Mouse (Mus musculus) ES-E14 (cell line): ENCODE results near the gene Eno4. TPM values are rescaled to one million over a fixed set of nuclear protein-coding genes. Genes with fewer than 3 reads are reported as not detected.

Source experiments
- DNase-seq: peaks from one replicate; pipeline ENCODE4 v3.0.0-alpha.2; 2013; ENCODE audit warnings: low read depth, low spot score
- H3K27ac ChIP-seq: 2 replicates; pipeline ENCODE4 v1.5.1; 2012; ENCODE audit warnings: low read depth, mild to moderate bottlenecking, low read length, moderate library complexity, mixed read lengths; ENCODE audit not compliant: poor library complexity, insufficient read depth, severe bottlenecking
- H3K36me3 ChIP-seq: 2 replicates; pipeline ENCODE4 v1.6.1; 2012; ENCODE audit warnings: mild to moderate bottlenecking, low read length, moderate library complexity, mixed read lengths; ENCODE audit not compliant: control insufficient read depth, poor library complexity, insufficient read depth, severe bottlenecking
- H3K4me1 ChIP-seq, 2 experiments: fragments of 150-350 bp in 1 of 2; sonication (generic) in 1 of 2; 2 replicates each; pipeline ENCODE4 v1.6.1; 2012; ENCODE audit warnings: low read length in 2 of 2, mild to moderate bottlenecking in 1 of 2, mixed read lengths in 1 of 2; ENCODE audit not compliant: control insufficient read depth in 2 of 2, insufficient read depth in 2 of 2, poor library complexity in 1 of 2
- H3K4me3 ChIP-seq, 2 experiments: fragments of 150-350 bp in 1 of 2; sonication (generic) in 1 of 2; 2 replicates each; pipeline ENCODE4 v1.5.1; 2012; ENCODE audit warnings: low read length in 2 of 2, low read depth in 1 of 2, mild to moderate bottlenecking in 1 of 2, mixed read lengths in 1 of 2; ENCODE audit not compliant: insufficient read depth in 1 of 2, poor library complexity in 1 of 2, severe bottlenecking in 1 of 2
- H3K9ac ChIP-seq: 2 replicates; pipeline ENCODE4 v1.6.1; 2012; ENCODE audit warnings: low read depth, mild to moderate bottlenecking, low read length, mixed read lengths; ENCODE audit not compliant: poor library complexity, insufficient read depth, severe bottlenecking
- H3K9me3 ChIP-seq: fragments of 150-350 bp; sonication (generic); 2 replicates; pipeline ENCODE4 v1.6.1; 2012; ENCODE audit warnings: low read depth, mild to moderate bottlenecking, low read length; ENCODE audit not compliant: control insufficient read depth, insufficient read depth
- CHD2 ChIP-seq: IDR thresholded peaks from 2 replicates; pipeline ENCODE4 v1.6.1; 2014; ENCODE audit warnings: mild to moderate bottlenecking, low read depth, low read length, inconsistent platforms
- HCFC1 ChIP-seq: IDR thresholded peaks from 2 replicates; pipeline ENCODE4 v1.6.1; 2012; ENCODE audit warnings: low read length, inconsistent platforms, borderline replicate concordance; ENCODE audit not compliant: insufficient read depth
- MAFK ChIP-seq: IDR thresholded peaks from 2 replicates; pipeline ENCODE4 v1.6.1; 2014; ENCODE audit warnings: mild to moderate bottlenecking, low read depth, low read length, inconsistent platforms; ENCODE audit not compliant: insufficient read depth
- ZC3H11A ChIP-seq: IDR thresholded peaks from 2 replicates; pipeline ENCODE4 v1.6.1; 2012; ENCODE audit warnings: low read depth, mild to moderate bottlenecking, inconsistent platforms, low read length, borderline replicate concordance
- ZNF384 ChIP-seq: IDR thresholded peaks from 2 replicates; pipeline ENCODE4 v1.6.1; 2012; ENCODE audit warnings: low read depth, low read length, inconsistent platforms
- in situ Hi-C, 2 experiments: fragments of 600-800 bp; cut with MboI; formaldehyde crosslinking; loops; one replicate each; pipeline ENCODE4 v1.15.1; 2025; ENCODE audit warnings: low sequenced_read_pairs in 2 of 2, inconsistent platforms in 1 of 2; ENCODE audit not compliant: unreplicated experiment in 2 of 2
- total RNA-seq: library from RNA; depleted of rRNA; stranded (reverse); fragments of 300-350 nt; gene quantifications from 2 replicates; pipeline ENCODE4 v1.2.3, GENCODE M21; 2012

Eno4 gene
- total RNA-seq, 1 experiment, result 1.1 TPM

DNA sequence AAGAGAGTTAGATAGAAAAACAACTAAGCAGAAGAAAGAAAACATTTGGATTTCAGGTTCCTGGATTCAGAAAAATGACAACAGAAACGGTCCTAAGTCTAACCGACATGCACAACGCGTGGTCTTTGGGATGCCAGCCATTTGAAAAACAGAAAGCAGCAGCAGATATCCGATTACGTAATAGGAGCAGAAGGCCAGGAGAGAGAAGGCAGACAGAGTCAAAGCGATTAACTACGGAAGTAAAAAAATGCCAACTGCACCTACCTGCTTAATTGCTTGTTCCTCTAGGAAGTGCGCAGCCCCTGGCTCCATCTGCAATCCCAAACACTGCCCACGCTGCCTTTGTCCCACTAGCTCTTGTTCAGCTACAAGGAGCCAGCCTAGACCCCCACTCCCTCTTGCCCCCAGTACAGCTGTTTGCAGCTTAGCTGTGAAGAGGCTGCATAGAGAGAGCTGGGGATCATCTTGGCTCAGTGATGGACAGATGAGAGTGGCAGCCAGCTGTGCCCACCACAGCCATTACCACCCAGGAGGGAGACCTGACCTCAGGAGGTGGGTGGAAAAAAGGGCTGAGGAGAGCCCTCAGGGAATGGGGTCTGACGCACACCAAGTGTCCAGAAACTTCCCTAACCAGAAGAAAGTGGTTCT is 32.1 kb downstream of the Eno4 start:
- no peak for DNase-seq
- no peak for TF ChIP-seq HCFC1
- no peak for TF ChIP-seq CHD2
- no peak for TF ChIP-seq MAFK
- no peak for TF ChIP-seq ZC3H11A
- Histone ChIP-seq H3K4me1 (peaks cover 2 to 7% of the 10 kb centered on the region in 2 experiments; a peak in 3 of 4 replicates), H3K4me3 (no peak overlapping the region), H3K36me3 (no peaks in the 10 kb centered on the region), H3K9ac (no peak overlapping the region), H3K27ac (no peak overlapping the region), H3K9me3 (no peaks in the 10 kb centered on the region)
- in situ Hi-C loops, result no loop called here

DNA sequence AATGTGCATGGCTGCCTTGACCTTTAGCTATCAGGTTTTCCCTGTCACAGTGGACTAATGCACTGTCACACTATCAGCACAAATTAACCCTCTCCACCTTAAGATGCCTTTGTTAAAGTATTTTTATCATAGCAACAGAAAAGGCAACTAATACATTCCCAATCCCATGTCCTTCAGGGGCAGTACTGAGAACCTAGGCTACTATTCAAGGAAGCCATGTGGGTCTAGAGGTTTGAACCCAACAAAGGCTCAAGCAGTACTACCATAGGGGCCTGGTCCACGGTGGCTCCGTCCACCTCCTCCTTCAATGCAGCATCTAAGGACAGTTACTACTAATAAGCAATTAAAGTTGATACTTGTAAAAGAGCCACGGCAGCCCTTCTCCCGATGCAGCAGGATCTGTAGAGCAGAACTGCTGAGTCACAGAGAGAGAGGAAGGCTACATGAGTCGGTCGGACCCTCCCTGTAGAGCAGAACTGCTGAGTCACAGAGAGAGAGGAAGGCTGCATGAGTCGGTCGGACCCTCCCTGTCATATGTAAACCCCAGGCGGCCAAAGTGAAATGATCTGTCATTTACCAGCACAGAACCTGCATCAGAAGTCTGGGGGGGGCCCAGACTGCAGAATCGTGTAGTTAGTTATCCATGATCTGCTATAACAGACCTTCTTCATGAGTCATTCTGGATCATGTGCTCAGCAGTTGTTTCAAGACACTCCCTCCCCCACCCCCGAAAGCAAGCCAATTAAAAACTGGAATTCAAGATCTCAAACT is 35.4 kb downstream of the Eno4 start:
- DNase-seq, result no peak
- in situ Hi-C loops, result no loop called here
- no peaks in the 10 kb centered on the region for H3K9me3 ChIP-seq
- TF ChIP-seq ZC3H11A (no peak), MAFK (peak; percentile 97), CHD2 (no peak), ZNF384 (no peak)
- peaks cover 2 to 10% of the 10 kb centered on the region in 2 experiments; a peak in 3 of 4 replicates for H3K4me1 ChIP-seq
- no peak overlapping the region for H3K27ac ChIP-seq
- no peak overlapping the region for H3K9ac ChIP-seq
- H3K36me3 ChIP-seq, result no peaks in the 10 kb centered on the region
- no peak overlapping the region for H3K4me3 ChIP-seq

DNA sequence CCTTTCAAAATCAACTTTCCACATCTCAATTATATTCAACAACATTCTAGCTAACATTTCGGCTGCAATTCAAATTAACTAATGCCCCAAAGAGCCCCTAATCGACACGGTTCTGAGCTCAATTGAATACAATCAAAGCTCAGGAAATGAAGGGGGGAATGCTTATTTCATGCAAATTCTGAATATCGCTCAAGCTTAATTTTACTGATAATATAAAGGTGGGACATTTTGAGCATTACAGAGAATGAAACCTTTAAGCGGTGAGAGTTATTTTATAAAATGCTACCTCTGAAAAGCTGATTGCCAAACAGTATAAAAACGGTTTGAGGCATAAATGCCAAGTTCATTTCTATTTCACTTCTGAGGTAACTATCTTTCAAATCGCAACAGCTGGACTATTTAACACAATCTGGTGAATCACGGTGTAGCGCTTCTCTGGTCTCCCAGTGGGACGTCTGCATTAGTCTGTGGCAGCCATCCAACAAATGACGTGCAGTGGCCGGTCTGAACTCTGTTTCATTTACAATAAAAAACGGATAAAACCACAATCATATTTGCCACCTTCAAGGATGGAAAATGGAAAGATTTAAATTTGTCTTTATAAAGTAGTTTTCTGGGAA is 36.3 kb downstream of the Eno4 start:
- Histone ChIP-seq H3K9ac (no peak overlapping the region), H3K4me1 (peaks cover 2 to 10% of the 10 kb centered on the region in 2 experiments; a peak in 3 of 4 replicates), H3K4me3 (no peak overlapping the region), H3K9me3 (no peaks in the 10 kb centered on the region), H3K36me3 (no peaks in the 10 kb centered on the region), H3K27ac (no peak overlapping the region)
- in situ Hi-C loops, result no loop called here
- DNase-seq, result no peak
- no peak for TF ChIP-seq ZC3H11A
- no peak for TF ChIP-seq ZNF384
- TF ChIP-seq MAFK, result no peak
- TF ChIP-seq HCFC1, result no peak
- TF ChIP-seq CHD2, result no peak

DNA sequence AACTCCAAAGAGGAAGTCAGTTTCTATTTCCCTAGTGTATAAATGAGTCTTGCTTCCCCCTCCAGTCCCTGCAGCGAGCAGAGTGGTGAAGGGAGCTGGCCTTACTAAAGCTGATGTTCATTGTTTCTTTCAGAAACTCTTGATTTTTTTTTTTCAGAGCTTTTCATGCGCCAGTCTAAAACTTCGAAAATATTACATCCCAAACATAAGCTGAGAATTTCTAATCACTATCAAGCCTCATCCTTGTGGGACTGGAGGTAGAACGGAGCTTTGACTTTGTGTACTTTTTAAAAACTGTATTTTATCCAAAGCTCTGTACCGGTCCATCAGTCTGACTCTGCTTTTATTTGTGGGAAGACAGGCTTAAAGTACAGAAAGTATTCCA is 36.8 kb downstream of the Eno4 start:
- in situ Hi-C loops, result no loop called here
- DNase-seq, result no peak
- Histone ChIP-seq H3K4me1 (peaks cover 2 to 10% of the 10 kb centered on the region in 2 experiments; a peak in 3 of 4 replicates), H3K9me3 (no peaks in the 10 kb centered on the region), H3K4me3 (no peak overlapping the region), H3K36me3 (no peaks in the 10 kb centered on the region), H3K9ac (no peak overlapping the region), H3K27ac (no peak overlapping the region)
- TF ChIP-seq ZNF384 (no peak), HCFC1 (no peak), ZC3H11A (no peak), MAFK (no peak), CHD2 (no peak)
